Mouse (Mus musculus) mouse embryonic stem cell (cell line): Measurements from ENCODE around the gene Nkiras2.

ENCODE experiments used
- in situ Hi-C, 2 experiments: fragments of 300-500 bp; cut with MboI; formaldehyde crosslinking; loops; 1 replicate in 1 of 2; 3 replicates in 1 of 2; pipeline ENCODE4 v1.14.3; 2019 to 2020; ENCODE audit warnings: low sequenced_read_pairs in 2 of 2, low pct_unique_long_range_greater_than_20kb in 1 of 2, mixed read lengths in 1 of 2; ENCODE audit not compliant: unreplicated experiment in 1 of 2

Nkiras2 gene

DNA sequence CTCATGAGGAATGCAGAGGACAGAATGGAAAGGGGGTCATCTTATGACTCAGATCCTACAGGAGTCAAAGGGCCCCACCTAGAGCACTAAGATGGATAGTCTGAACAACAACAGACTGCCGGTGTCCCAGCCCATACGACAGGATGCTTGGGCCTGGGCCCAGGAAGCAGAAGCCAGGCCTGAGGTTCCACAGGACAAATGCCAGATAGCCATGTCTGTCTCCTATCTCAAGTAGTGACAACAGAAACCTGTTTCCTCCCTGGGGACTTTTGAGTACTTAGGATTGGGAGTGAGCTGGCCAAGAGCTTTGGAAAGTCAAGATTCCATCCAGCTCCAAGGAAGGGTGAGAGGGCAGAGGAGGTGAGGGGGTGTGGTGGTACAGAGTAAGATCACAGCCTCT lies 52.9 kb downstream of the Nkiras2 start:
- in situ Hi-C loops: no loop called here

DNA sequence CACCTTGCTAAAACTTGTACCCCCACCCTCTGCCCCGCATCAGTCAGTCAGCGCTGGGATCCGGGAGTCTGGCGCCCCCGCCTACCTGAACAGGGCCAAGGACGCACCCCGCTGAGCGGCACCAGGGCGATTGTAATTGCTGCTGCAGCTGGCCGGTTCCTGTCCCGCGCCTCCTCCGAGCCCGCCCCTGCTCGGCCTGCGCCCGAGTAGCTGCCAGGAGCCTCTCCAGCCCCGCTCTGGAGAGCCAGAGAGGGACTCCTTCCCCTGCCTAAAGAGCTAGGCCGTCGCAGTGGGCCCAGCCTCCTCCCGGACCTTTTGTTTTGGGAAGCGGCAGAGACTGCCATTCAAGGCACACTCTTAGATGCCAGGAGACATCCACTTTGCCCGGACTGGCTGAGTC lies 54.1 kb downstream of the Nkiras2 start:
- in situ Hi-C loops: no loop called here
